Mouse (Mus musculus) forebrain, embryonic 15.5 days (tissue): ENCODE results near the gene Cachd1. TPM values are rescaled to one million over a fixed set of nuclear protein-coding genes. Genes with fewer than 3 reads are reported as not detected.

Experiments used
- ATAC-seq: fragments of 200-750 bp; cut with Nextera tagmentation; replicated peaks from 2 replicates; pipeline ENCODE4 v1.8.0; 2017; ENCODE audit warnings: mild to moderate bottlenecking, moderate TSS enrichment, moderate library complexity
- H3K27ac ChIP-seq: fragments of 300-500 bp; sonication (generic); replicated peaks from 2 replicates; pipeline ENCODE4 v1.5.1; 2015; ENCODE audit warnings: mild to moderate bottlenecking, inconsistent platforms
- H3K27me3 ChIP-seq: fragments of 300-500 bp; sonication (generic); 2 replicates; pipeline ENCODE4 v1.6.1; 2015; ENCODE audit warnings: inconsistent platforms
- H3K36me3 ChIP-seq: fragments of 300-500 bp; sonication (generic); 2 replicates; pipeline ENCODE4 v1.6.1; 2015; ENCODE audit warnings: mild to moderate bottlenecking, inconsistent platforms
- H3K4me1 ChIP-seq: fragments of 300-500 bp; sonication (generic); 2 replicates; pipeline ENCODE4 v1.6.1; 2015; ENCODE audit warnings: inconsistent platforms
- H3K4me2 ChIP-seq: fragments of 300-500 bp; sonication (generic); replicated peaks from 2 replicates; pipeline ENCODE4 v1.6.1; 2015; ENCODE audit warnings: mild to moderate bottlenecking, inconsistent platforms
- H3K4me3 ChIP-seq: fragments of 300-500 bp; sonication (generic); 2 replicates; pipeline ENCODE4 v1.5.1; 2015; ENCODE audit warnings: mild to moderate bottlenecking, inconsistent platforms
- H3K9ac ChIP-seq: fragments of 300-500 bp; sonication (generic); replicated peaks from 2 replicates; pipeline ENCODE4 v1.6.1; 2015; ENCODE audit warnings: mild to moderate bottlenecking, inconsistent platforms
- H3K9me3 ChIP-seq: fragments of 300-500 bp; sonication (generic); 2 replicates; pipeline ENCODE4 v1.6.1; 2016; ENCODE audit warnings: inconsistent platforms
- WGBS: fragments of 180-500 bp; shearing (Covaris S2); methylation state at CpG from one replicate; pipeline ENCODE4 v1.1.7; 2015; ENCODE audit warnings: mixed read lengths; 5-methylcytosine and 5-hydroxymethylcytosine counted together
- polyA plus RNA-seq: library from polyadenylated mRNA; unstranded; fragments of >200 nt; fragmentation: Nextera tagmentation; extraction: Ambion mirVana; gene quantifications from 2 replicates; pipeline ENCODE4 v1.2.1, GENCODE M21; 2015

The Cachd1 gene
- polyA plus RNA-seq, 1 experiment from 2014 or later, result 18.1 TPM

GRCm38 (mm10) chr4:100977522-100977921 lies 201.0 kb downstream of the Cachd1 start:
- Histone ChIP-seq H3K9ac (no peak overlapping the region), H3K27me3 (no peaks in the 10 kb centered on the region), H3K4me2 (no peak overlapping the region), H3K9me3 (no peaks in the 10 kb centered on the region), H3K4me1 (peaks cover 12% of the 10 kb centered on the region), H3K36me3 (0 out of 2 replicates have a peak, but pooled peaks cover 4% of the 10 kb centered on the region), H3K4me3 (no peak overlapping the region), H3K27ac (no peak overlapping the region)
- ATAC-seq, result no peak
- WGBS, result 88% methylated on average over 7 of the region's 7 CpGs

DNA sequence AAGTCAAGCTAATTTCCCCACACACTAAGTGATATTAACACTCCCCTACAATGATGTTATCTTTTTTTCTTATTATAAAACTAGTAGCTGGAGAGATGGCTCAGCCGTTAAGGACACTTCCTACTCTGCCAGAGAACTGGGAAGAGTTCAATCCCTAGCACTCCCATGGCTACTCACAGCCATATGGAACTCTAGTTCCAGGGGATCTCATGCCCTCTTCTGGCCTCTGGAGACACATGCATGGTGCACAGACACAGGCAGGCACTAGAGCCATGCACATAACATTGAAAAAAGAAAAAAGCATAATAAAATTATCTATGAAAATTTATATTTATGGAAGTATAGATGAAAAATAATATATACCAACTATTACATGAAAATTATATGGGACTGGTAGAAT lies 210.7 kb downstream of the Cachd1 start:
- Histone ChIP-seq H3K4me2 (no peak overlapping the region), H3K4me1 (peaks cover 11% of the 10 kb centered on the region), H3K9me3 (no peaks in the 10 kb centered on the region), H3K36me3 (no peaks in the 10 kb centered on the region), H3K9ac (no peak overlapping the region), H3K27ac (no peak overlapping the region), H3K4me3 (no peak overlapping the region), H3K27me3 (no peaks in the 10 kb centered on the region)
- 83% methylated on average over 1 of the region's 1 CpGs for WGBS
- no peak for ATAC-seq

DNA sequence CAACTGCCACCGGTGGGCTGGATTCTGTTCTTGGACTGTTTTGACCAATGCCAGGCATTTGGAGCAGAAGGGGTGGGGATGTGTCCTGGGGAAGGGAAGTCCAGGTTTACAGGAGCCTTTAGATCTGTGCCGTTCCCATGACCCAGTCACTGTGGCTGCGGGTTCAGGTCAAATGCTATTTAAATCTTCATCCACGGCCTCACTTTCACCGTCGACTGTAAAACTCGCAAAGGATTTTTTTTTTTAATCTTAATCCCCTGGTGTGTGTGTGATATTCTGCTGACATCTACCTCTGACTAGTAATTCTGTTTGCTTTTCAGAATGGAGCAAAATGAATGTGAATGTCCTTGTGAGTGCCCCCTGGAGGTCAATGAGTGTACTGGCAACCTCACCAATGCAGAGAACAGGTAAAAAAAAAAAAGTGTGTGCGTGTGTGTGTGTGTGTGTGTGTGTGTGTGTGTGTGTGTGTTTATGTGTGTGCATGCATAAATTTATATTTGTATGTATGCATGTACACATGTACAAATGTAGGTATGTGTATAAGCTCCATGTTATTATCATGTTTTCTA lies 211.8 kb downstream of the Cachd1 start:
- H3K9me3 ChIP-seq, result no peaks in the 10 kb centered on the region
- no peak overlapping the region for H3K4me3 ChIP-seq
- WGBS, result 79% methylated on average over 8 of the region's 8 CpGs
- no peaks in the 10 kb centered on the region for H3K27me3 ChIP-seq
- no peak for ATAC-seq
- H3K9ac ChIP-seq, result no peak overlapping the region
- H3K4me2 ChIP-seq, result no peak overlapping the region
- H3K36me3 ChIP-seq, result 0 out of 2 replicates have a peak, but pooled peaks cover 2% of the 10 kb centered on the region
- peaks cover 11% of the 10 kb centered on the region for H3K4me1 ChIP-seq
- H3K27ac ChIP-seq, result no peak overlapping the region

GRCm38 (mm10) chr4:100990996-100991395 lies 214.5 kb downstream of the Cachd1 start:
- no peaks in the 10 kb centered on the region for H3K9me3 ChIP-seq
- peaks cover 12% of the 10 kb centered on the region for H3K4me1 ChIP-seq
- H3K27me3 ChIP-seq, result no peaks in the 10 kb centered on the region
- ATAC-seq, result peak; percentile 37; the same call in 1 of the 2 replicates
- H3K36me3 ChIP-seq, result 0 out of 2 replicates have a peak, but pooled peaks cover 3% of the 10 kb centered on the region
- no peak overlapping the region for H3K4me2 ChIP-seq
- no peak overlapping the region for H3K4me3 ChIP-seq
- H3K9ac ChIP-seq, result no peak overlapping the region
- WGBS, result 44% methylated on average over 4 of the region's 4 CpGs
- peak overlapping the region; percentile 19; the same call in 1 of the 2 replicates for H3K27ac ChIP-seq

DNA sequence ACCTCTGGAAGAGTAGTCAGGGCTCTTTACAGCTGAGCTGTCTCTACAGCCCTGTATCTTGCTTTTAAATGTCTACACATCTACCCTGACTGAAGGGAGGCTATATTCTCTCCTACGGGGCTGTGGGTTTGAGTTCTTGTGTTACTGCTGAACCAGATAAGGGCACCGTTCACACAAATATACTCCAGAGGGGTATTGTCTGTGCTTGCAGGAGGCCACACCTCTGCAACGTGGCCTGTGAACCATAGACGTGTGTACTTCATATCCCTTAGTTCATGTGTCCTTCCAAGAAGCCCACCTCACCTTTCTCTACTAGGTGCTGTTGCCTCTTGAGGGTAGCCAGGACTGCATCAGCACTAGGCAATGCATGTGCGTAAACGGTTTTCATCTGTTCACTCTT lies 215.6 kb downstream of the Cachd1 start:
- H3K9me3 ChIP-seq, result no peaks in the 10 kb centered on the region
- no peaks in the 10 kb centered on the region for H3K27me3 ChIP-seq
- H3K9ac ChIP-seq, result no peak overlapping the region
- H3K36me3 ChIP-seq, result 0 out of 2 replicates have a peak, but pooled peaks cover 3% of the 10 kb centered on the region
- H3K4me2 ChIP-seq, result no peak overlapping the region
- no peak for ATAC-seq
- no peak overlapping the region for H3K27ac ChIP-seq
- peaks cover 15% of the 10 kb centered on the region for H3K4me1 ChIP-seq
- 90% methylated on average over 6 of the region's 6 CpGs for WGBS
- H3K4me3 ChIP-seq, result no peak overlapping the region

DNA sequence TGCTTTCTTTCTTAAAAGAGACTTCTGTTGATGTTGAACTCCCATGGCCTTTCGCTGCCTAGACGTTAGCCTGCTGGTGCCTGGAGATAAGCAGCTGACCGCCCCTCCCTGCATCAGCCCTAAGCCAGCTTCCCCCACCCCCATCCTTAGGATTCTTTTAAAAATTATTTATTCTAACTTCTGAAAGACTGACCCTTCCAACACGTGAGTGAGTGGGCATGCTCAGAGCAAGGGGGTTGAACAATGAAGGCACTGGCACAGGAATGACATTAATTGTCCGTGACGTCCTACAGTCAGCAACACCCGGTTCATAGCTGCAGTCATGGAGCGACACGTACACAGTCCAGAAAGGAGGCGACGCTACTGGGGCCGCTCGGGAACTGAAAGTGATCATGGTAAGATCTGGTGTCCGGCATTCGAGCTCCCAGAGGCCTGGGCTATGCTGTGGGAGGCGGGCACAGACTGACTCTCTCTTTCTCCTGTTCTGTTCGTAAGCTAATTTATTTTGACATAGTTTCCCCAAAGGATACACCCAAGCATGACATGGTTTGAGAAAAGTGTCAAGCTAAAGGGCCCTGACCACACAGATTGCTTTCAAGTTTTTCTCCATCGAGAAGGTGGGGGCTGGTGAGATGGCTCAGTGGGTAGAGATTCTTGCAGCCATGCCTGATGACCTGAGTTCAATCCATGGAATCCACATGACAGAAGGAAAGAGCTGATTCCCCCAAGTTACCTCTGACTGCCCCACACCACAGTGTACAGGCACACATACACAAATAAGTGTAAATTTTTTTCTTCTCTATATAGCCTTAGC lies 218.2 kb downstream of the Cachd1 start:
- Histone ChIP-seq H3K36me3 (0 out of 2 replicates have a peak, but pooled peaks cover 3% of the 10 kb centered on the region), H3K27ac (no peak overlapping the region)

DNA sequence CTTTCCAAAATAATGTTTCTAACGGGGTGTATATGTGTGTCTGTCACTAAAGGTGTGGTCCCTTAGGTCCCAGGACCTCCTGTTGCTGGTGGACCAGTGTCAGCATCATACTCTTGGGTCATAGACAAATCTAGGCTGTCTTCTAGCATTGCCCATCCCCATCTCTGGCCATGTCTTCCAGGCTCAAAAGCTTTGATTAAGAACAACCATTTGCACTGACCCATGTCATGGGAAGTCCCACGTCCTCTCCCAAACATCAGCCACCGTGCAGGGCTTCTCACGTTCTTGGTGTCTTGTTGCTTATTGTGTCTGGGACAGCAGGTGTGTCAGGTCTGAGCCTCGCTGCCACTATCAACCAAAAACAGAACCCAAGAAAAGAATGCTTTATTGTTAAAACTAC lies 219.1 kb downstream of the Cachd1 start:
- 68% methylated on average over 5 of the region's 5 CpGs for WGBS
- H3K9me3 ChIP-seq, result no peaks in the 10 kb centered on the region
- H3K4me3 ChIP-seq, result no peak overlapping the region
- H3K27me3 ChIP-seq, result no peaks in the 10 kb centered on the region
- H3K4me1 ChIP-seq, result peaks cover 19% of the 10 kb centered on the region
- H3K4me2 ChIP-seq, result no peak overlapping the region
- no peak overlapping the region for H3K9ac ChIP-seq
- ATAC-seq, result no peak
- 0 out of 2 replicates have a peak, but pooled peaks cover 3% of the 10 kb centered on the region for H3K36me3 ChIP-seq
- H3K27ac ChIP-seq, result no peak overlapping the region

More for the DNA sequence above, 218.2 kb downstream of the Cachd1 start:
- Histone ChIP-seq H3K4me2 (no peak overlapping the region), H3K4me3 (no peak overlapping the region), H3K4me1 (peaks cover 22% of the 10 kb centered on the region), H3K27me3 (no peaks in the 10 kb centered on the region), H3K9me3 (no peaks in the 10 kb centered on the region), H3K9ac (no peak overlapping the region)
- ATAC-seq, result no peak
- 78% methylated on average over 18 of the region's 18 CpGs for WGBS

DNA sequence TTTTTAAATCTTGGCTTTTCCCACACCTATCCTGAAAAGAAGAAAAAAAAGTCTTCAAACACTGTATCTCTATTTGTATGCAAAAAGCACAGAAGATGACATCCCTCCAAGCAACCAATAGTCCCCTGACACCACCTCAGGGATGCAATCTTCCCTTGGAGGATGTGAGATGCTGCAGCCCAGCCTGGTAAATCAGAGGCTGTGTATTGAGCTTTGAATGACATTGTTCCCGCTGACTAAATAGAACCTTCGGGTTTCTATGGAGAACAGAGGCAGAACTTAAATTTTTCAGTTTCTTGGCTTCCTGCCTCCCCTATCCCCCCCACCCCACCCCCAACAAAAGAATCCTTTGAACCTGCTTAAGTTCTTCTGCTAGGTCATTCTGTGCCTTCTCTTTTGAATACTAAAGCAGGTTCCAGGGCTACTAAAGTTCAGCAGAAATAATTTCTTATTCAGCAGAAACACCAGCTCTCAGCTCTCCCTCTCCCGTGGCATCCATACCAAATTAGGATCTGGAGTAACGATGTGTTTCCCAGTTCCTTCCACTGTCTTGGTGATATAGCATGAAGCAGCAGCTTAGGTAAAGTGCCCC lies 219.7 kb downstream of the Cachd1 start:
- Histone ChIP-seq H3K4me2 (no peak overlapping the region), H3K9me3 (no peaks in the 10 kb centered on the region), H3K27me3 (no peaks in the 10 kb centered on the region), H3K27ac (no peak overlapping the region), H3K4me3 (no peak overlapping the region), H3K36me3 (0 out of 2 replicates have a peak, but pooled peaks cover 3% of the 10 kb centered on the region), H3K4me1 (peaks cover 13% of the 10 kb centered on the region; the same call in 1 of the 2 replicates), H3K9ac (no peak overlapping the region)
- 16% methylated on average over 4 of the region's 4 CpGs for WGBS
- no peak for ATAC-seq

DNA sequence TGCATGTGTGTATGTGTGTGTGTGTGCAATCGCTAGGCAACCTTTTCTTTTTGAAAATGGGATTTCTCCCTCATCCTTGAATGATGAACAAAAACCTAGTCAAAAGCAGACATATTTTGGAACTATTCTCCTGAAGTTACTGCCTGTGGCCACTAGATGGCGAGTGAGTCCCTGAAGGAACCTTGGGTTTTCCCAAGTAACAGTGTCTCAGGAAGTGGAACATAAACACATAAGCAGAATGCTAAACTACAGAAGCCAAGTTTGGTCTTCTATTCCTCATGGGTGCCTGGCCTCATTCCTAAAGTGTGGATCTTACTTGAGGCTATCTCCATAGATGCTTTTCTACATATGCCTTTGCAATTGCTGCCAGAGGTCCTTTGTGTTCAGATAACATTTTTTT lies 221.7 kb downstream of the Cachd1 start:
- no peak overlapping the region for H3K9ac ChIP-seq
- WGBS, result 13% methylated on average over 2 of the region's 2 CpGs
- ATAC-seq, result no peak
- no peaks in the 10 kb centered on the region for H3K9me3 ChIP-seq
- H3K4me3 ChIP-seq, result no peak overlapping the region
- H3K27me3 ChIP-seq, result no peaks in the 10 kb centered on the region
- H3K4me2 ChIP-seq, result no peak overlapping the region
- H3K4me1 ChIP-seq, result peaks cover 11% of the 10 kb centered on the region
- peaks cover 7% of the 10 kb centered on the region; the same call in 1 of the 2 replicates for H3K36me3 ChIP-seq
- peak overlapping the region; percentile 50 for H3K27ac ChIP-seq

- peaks cover 11% of the 10 kb centered on the region for H3K4me1 ChIP-seq
- peak overlapping the region; percentile 50 for H3K27ac ChIP-seq
- no peak overlapping the region for H3K4me3 ChIP-seq
- peaks cover 9% of the 10 kb centered on the region; the same call in 1 of the 2 replicates for H3K36me3 ChIP-seq
- no peak for ATAC-seq
- H3K4me2 ChIP-seq, result no peak overlapping the region
- H3K9ac ChIP-seq, result no peak overlapping the region
- H3K27me3 ChIP-seq, result no peaks in the 10 kb centered on the region
- WGBS, result 75% methylated on average over 8 of the region's 8 CpGs
- no peaks in the 10 kb centered on the region for H3K9me3 ChIP-seq
These were observed 222.4 kb downstream of the Cachd1 start for GRCm38 (mm10) chr4:100998906-100999305.

DNA sequence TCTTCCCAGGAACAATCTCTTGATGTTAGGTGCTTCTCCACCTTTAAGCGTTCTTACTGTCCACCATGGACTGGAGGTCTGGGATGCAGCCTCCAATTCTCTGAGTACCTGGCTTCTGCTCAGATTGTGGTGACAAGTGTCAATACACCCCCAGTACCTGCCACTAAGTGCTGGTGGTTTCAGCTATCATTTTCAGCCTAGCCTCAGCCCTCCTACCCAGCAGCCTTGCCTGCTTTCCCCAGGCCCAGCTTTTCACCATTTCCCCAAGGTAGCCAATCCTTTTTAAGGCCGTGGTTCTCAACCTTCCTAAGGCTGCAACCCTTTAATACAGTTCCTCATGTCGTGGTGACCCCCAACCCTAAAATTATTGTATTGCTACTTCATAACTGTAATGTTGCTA lies 224.1 kb downstream of the Cachd1 start:
- 90% methylated on average over 3 of the region's 3 CpGs for WGBS
- ATAC-seq, result no peak

DNA sequence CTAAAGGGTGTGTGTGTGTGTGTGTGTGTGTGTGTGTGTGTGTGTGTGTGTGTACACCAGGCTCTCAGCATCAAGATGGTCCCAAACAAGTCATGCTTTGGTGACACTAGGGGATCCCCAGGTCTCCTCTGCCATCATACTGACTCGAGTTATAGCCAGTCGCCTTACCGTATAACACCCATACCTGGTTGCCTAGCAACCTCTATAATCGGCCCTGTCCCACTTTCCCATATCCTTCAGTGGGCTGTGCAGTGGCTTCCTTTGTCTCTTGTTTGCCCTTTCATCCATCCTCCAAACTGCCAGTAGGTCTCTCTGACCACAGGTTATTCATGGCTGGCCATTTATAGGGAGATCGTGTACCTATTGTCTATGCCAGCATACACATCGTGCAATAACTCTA lies 224.6 kb downstream of the Cachd1 start:
- Histone ChIP-seq H3K4me2 (no peak overlapping the region), H3K27me3 (no peaks in the 10 kb centered on the region), H3K4me1 (peaks cover 9% of the 10 kb centered on the region), H3K9ac (no peak overlapping the region), H3K36me3 (peaks cover 9% of the 10 kb centered on the region; the same call in 1 of the 2 replicates), H3K27ac (no peak overlapping the region), H3K9me3 (no peaks in the 10 kb centered on the region), H3K4me3 (no peak overlapping the region)
- WGBS, result 72% methylated on average over 6 of the region's 6 CpGs
- ATAC-seq, result no peak

More for the DNA sequence above, 224.1 kb downstream of the Cachd1 start:
- Histone ChIP-seq H3K27ac (no peak overlapping the region), H3K9me3 (no peaks in the 10 kb centered on the region), H3K9ac (no peak overlapping the region), H3K27me3 (no peaks in the 10 kb centered on the region), H3K4me1 (peaks cover 11% of the 10 kb centered on the region), H3K4me3 (no peak overlapping the region), H3K4me2 (no peak overlapping the region), H3K36me3 (peaks cover 9% of the 10 kb centered on the region; the same call in 1 of the 2 replicates)
